Mouse (Mus musculus) stomach, postnatal 0 days (tissue): ENCODE measurements around the gene Tpst1.

ENCODE experiments used
- CTCF ChIP-seq: IDR thresholded peaks from 2 replicates; pipeline ENCODE4 v1.5.1; 2016; ENCODE audit warnings: antibody characterized with exemption, low read depth, mild to moderate bottlenecking, moderate library complexity
- EP300 ChIP-seq: optimal IDR thresholded peaks from 2 replicates; pipeline ENCODE3; 2016; ENCODE audit warnings: antibody characterized with exemption

DNA sequence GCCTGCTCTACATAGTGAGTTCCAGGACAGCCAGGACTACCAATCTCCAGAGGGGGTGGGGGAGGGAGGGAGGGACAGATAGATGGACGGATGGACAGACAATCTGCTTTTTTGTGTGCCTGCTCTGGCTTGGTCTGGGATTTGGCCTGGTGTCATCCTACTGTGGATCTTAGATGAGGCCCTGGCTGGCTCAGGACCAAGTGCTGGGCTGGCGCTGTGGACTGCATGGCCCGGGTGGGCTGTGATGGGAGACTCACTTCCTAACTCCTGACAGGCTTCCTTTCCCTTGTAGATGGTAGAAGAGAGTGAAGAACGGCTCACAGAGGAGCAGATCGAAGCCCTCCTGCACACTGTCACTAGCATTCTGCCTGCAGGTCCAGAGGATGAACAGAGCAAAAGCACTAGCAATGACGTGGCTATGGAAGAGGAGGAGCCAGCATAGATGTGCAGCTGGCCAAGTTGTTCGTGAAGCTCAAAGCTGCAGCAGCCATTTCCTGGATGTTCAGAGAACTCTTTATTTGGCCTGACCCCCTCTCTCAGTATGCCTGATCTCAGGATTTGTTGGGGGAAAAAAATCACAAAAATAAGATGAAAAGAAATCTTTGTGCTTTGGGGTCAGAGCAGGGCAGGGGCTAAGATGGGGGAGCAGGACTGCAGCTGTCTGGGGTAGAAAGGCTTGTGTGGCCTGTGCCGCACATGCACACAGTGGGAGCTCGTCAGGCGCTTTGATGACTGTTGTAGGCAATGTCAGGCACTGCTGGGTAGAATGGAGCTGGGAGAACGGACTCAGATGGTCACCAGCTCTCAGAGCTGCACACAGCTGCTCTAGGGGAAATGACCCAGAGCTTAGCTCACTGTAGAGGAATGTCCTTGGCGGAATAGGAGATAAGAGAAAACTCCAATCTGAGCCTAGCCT, 13.5 kb upstream of the Tpst1 start:
- TF ChIP-seq EP300 (no peak), CTCF (no peak)
